Mouse (Mus musculus): Measurements from ENCODE around the gene Hist1h1d. TPM values are rescaled to one million over a fixed set of nuclear protein-coding genes. Genes with fewer than 3 reads are reported as not detected.
"Not testable (repeated sequence)": the region's sequence is repeated elsewhere in the genome, so short reads cannot be mapped to it uniquely, and the experiment has no call there.

The Hist1h1d gene
- total and polyA plus RNA-seq, 2 experiments from 2014 or later = 0.18 to 53.4 TPM

DNA sequence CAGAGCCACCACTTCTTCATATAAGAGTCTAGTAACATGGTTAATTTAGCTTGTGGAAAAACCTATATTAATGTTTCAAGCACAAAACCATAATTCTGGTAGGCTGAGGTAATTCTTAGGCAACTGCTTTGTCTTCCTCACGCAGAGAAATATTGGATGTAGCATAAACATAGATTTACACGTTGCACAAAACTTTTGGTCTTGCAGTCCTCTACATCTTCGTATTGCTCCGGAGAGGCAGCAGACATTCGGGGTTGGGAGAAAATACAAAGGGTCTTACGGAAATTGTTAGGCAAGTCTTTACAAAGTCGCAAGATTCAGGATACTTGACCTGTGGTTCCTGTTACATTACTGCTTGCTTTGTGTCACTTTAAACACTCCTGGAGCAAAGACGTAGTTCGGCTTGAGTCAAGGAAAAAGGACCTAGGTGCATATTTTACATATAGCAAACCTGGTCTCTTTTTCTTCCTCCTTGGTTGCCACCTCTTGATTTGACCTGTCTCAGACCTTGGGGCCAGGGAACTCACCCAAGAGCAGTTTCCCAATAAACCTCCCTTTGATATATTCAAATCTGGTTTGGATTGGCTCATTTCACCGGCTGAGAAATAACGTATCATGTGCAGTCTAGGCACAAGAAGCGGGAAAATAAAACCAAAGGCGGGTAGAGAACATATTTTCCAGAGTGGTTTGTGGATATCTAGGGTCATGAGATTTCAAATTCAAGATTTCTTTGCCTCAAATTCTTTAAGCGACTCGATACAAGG lies 18.5 kb upstream of the Hist1h1d start:
- ATAC-seq (0 out of 2 replicates have a peak, but pooled peaks have one; percentile 10), DNase-seq (ENCODE audit: low spot score) (no peak)
- peak overlapping the region; percentile 49 for H3K4me3 ChIP-seq (ENCODE audit: low read length)
- H3K9ac ChIP-seq (replicated peaks; ENCODE audit: low read length) = peak overlapping the region; percentile 25; the same call in 1 of the 2 replicates
- H3K4me1 ChIP-seq (ENCODE audit: insufficient read depth, low read length) = peaks cover 7% of the 10 kb centered on the region; the same call in 1 of the 2 replicates
- peak overlapping the region; percentile 64; the same call in 1 of the 2 replicates for H3K27ac ChIP-seq
- WGBS = under 1% methylated on average over 15 of the region's 15 CpGs
- no peaks in the 10 kb centered on the region for H3K36me3 ChIP-seq (ENCODE audit: insufficient read depth, low read length)
- no peak for TF ChIP-seq CTCF (IDR thresholded peaks at IDR 0.05; ENCODE audit: low read depth)
- no peaks in the 10 kb centered on the region for H3K9me3 ChIP-seq (ENCODE audit: low read length)
- peak overlapping the region; percentile 61 for H3K4me2 ChIP-seq (ENCODE audit: low read depth, low read length)
- no peaks in the 10 kb centered on the region for H3K27me3 ChIP-seq (ENCODE audit: insufficient read depth, low read length)

DNA sequence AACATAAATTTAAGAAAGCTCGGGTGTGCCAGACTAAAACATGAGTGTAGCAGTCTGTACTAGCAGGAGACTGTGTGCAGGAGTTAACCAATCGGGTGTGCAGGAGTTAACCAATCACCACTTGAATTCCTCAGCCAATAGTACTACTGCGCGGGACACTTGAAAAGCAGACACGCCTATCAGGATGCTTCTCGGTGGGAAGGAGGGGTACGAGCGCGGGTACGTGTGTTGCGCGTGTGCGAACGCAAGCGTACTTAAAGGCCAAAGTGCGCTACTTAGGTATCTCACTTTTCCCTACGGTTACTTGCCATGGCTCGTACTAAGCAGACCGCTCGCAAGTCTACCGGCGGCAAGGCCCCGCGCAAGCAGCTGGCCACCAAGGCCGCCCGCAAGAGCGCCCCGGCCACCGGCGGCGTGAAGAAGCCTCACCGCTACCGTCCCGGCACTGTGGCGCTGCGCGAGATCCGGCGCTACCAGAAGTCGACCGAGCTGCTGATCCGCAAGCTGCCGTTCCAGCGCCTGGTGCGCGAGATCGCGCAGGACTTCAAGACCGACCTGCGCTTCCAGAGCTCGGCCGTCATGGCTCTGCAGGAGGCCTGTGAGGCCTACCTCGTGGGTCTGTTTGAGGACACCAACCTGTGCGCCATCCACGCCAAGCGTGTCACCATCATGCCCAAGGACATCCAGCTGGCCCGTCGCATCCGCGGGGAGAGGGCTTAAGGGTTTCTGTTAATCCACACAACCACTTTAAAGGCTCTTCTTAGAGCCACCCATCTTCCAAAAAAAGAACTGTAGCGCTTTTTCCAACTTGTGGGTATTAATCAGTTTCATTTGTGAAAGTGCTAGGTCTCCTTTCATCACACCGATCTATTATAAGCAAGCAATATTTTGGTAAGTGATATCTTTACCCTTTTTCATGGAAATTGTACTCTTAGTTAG lies 17.7 kb upstream of the Hist1h1d start, which contains the start of gene Hist1h3g:
Gene Hist1h3g, plus strand, starts transcription at position 286 of the 939 bp plus-strand sequence.
- H3K4me1 ChIP-seq (ENCODE audit: insufficient read depth, low read length); H3K27me3 ChIP-seq (ENCODE audit: insufficient read depth, low read length); H3K9me3 ChIP-seq (ENCODE audit: low read length); H3K36me3 ChIP-seq (ENCODE audit: insufficient read depth, low read length): not testable (repeated sequence)
- Histone ChIP-seq H3K4me3 (ENCODE audit: low read length) (peak within 1 kb of the TSS; percentile 49), H3K4me2 (ENCODE audit: low read depth, low read length) (peak within 1 kb of the TSS; percentile 61), H3K27ac (peak within 1 kb of the TSS; percentile 64; the same call in 1 of the 2 replicates), H3K9ac (replicated peaks; ENCODE audit: low read length) (peak within 1 kb of the TSS; percentile 25; the same call in 1 of the 2 replicates)
- DNase-seq (ENCODE audit: low spot score) (peak; percentile 96), ATAC-seq (peak; percentile 92)
- WGBS = under 1% methylated on average over 42 of the region's 62 CpGs

DNA sequence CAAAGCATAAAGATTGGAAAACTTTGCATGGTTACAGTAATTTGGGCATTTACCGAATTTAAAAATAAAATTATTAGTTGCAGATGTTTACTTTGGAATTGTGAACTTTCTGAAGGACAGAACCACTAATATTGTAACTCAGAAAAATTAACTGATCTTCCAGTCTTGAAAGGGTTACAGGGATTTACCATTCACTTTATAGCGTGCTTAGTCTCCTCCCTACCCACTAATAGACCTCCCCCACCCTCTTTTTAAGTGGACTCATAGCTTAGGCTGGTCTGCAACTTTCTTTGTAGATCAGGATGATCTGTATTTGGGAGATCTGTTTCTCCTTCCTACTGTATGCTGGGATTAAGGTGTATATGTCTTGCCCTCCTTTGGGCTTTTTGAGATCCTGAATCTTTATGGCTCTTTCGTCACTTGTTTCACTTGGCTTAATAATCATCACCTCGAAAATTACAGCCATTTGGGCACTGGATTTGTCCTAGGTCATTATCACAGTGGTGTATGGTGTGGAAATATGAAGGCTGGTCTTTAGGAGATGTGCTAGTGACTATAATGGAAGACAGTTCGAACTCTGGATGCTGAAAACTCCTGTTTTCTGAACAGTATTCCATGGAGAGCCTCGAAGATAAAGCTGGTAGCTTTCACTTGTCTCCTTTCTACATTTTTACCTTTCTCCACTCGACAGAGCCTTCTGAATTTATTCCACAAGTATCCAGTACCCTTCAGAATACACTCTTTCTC lies 16.8 kb upstream of the Hist1h1d start:
- Histone ChIP-seq H3K4me1 (ENCODE audit: insufficient read depth, low read length) (peaks cover 7% of the 10 kb centered on the region; the same call in 1 of the 2 replicates), H3K9ac (replicated peaks; ENCODE audit: low read length) (no peak overlapping the region), H3K27me3 (ENCODE audit: insufficient read depth, low read length) (no peaks in the 10 kb centered on the region), H3K27ac (no peak overlapping the region), H3K4me2 (ENCODE audit: low read depth, low read length) (peak overlapping the region; percentile 61), H3K4me3 (ENCODE audit: low read length) (peak overlapping the region; percentile 49), H3K36me3 (ENCODE audit: insufficient read depth, low read length) (no peaks in the 10 kb centered on the region), H3K9me3 (ENCODE audit: low read length) (no peaks in the 10 kb centered on the region)
- ATAC-seq = no peak
- DNase-seq (ENCODE audit: low spot score) = no peak
- WGBS = 22% methylated on average over 7 of the region's 7 CpGs
- TF ChIP-seq CTCF (IDR thresholded peaks at IDR 0.05; ENCODE audit: low read depth) = no peak

DNA sequence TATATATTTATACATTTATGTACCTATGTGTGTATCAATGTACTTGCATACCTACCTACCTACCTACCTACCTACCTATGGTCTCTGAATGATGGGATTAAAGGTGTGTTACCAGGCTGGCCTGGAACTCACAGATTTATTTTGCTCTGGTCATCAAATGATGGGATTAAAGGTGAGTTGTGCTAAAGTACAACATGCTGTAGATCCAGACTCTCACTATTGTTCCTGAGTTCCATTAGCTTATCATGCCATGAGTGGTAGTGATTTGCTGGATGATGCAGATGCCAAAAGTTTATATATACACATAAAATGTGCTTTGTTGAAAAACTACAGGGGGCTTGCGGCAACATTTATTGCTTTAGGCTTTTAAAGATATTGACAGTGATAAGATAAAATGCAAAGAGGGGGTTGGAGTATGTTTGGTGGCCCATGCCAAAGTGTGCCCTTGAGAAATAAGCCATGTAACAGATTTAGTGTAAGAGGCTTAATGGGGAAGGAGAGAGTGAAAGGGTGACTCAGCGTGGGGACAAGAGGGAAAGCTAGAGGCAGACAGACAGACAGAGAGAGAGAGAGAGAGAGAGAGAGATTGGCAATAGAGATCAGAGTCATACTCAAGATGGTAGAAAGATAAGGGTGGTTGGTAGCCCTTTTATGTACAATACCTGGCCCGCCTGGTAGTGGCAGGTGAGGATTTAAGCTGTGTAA lies 15.9 kb upstream of the Hist1h1d start:
- Histone ChIP-seq H3K27me3 (ENCODE audit: insufficient read depth, low read length) (no peaks in the 10 kb centered on the region), H3K36me3 (ENCODE audit: insufficient read depth, low read length) (no peaks in the 10 kb centered on the region), H3K4me1 (ENCODE audit: insufficient read depth, low read length) (peaks cover 7% of the 10 kb centered on the region; the same call in 1 of the 2 replicates), H3K9ac (replicated peaks; ENCODE audit: low read length) (no peak overlapping the region), H3K27ac (no peak overlapping the region), H3K9me3 (ENCODE audit: low read length) (no peaks in the 10 kb centered on the region), H3K4me3 (ENCODE audit: low read length) (no peak overlapping the region), H3K4me2 (ENCODE audit: low read depth, low read length) (peak overlapping the region; percentile 61; the same call in 1 of the 2 replicates)
- WGBS = 74% methylated on average over 3 of the region's 3 CpGs
- DNase-seq (ENCODE audit: low spot score) (no peak), ATAC-seq (no peak)
- no peak for TF ChIP-seq CTCF (IDR thresholded peaks at IDR 0.05; ENCODE audit: low read depth)

DNA sequence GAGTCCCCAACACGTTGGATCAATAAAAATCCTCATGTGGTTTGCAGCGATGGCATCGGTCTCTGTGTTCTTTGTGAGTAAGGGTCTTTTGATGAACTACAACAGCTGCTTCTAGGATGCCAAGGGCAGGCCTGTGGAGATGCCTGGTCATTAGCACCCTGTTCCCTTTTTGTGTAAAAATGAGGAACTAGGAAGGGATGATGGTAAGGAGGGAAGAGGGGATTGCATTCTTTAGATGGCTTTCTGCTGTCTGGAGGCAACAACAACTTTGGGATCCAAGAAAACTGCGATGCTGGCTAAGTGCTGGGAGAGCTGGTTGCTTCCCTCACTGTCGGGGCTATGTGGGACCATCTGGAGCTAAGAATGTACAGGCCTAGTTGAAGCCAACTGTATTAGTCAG lies 14.8 kb upstream of the Hist1h1d start:
- no peak overlapping the region for H3K9ac ChIP-seq (replicated peaks; ENCODE audit: low read length)
- no peak overlapping the region for H3K27ac ChIP-seq
- 73% methylated on average over 5 of the region's 5 CpGs for WGBS
- H3K9me3 ChIP-seq (ENCODE audit: low read length) = no peaks in the 10 kb centered on the region
- H3K4me1 ChIP-seq (ENCODE audit: insufficient read depth, low read length) = peaks cover 7% of the 10 kb centered on the region; the same call in 1 of the 2 replicates
- no peak for ATAC-seq
- DNase-seq (ENCODE audit: low spot score) = no peak
- no peaks in the 10 kb centered on the region for H3K36me3 ChIP-seq (ENCODE audit: insufficient read depth, low read length)
- H3K27me3 ChIP-seq (ENCODE audit: insufficient read depth, low read length) = no peaks in the 10 kb centered on the region
- no peak overlapping the region for H3K4me2 ChIP-seq (ENCODE audit: low read depth, low read length)
- no peak for TF ChIP-seq CTCF (IDR thresholded peaks at IDR 0.05; ENCODE audit: low read depth)
- H3K4me3 ChIP-seq (ENCODE audit: low read length) = no peak overlapping the region

DNA sequence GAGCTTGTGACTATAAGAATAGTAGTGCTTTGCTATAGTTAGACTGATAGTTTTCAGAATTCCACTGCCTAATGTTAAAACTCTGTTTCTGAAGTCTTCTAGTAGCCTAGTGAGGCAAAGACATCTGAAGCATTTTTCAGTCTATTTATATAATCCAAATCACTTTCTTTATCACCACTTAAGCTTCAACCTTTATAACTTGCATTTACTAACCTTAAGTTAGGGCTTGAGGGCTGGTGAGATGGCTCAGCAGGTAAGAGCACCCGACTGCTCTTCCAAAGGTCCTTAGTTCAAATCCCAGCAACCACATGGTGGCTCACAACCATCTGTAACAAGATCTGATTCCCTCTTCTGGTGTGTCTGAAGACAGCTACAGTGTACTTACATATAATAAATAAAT lies 13.2 kb upstream of the Hist1h1d start:
- not testable (repeated sequence) for ATAC-seq; H3K4me1 ChIP-seq (ENCODE audit: insufficient read depth, low read length); H3K36me3 ChIP-seq (ENCODE audit: insufficient read depth, low read length); H3K27ac ChIP-seq; H3K9me3 ChIP-seq (ENCODE audit: low read length); H3K27me3 ChIP-seq (ENCODE audit: insufficient read depth, low read length); H3K4me3 ChIP-seq (ENCODE audit: low read length); H3K9ac ChIP-seq (replicated peaks; ENCODE audit: low read length); DNase-seq (ENCODE audit: low spot score); H3K4me2 ChIP-seq (ENCODE audit: low read depth, low read length)
- 87% methylated on average over 1 of the region's 1 CpGs for WGBS
